Mouse (Mus musculus) embryonic facial prominence, embryonic 10.5 days (tissue): ENCODE data around the gene Cyp26a1. TPM values are rescaled to one million over a fixed set of nuclear protein-coding genes. Genes with fewer than 3 reads are reported as not detected.
A peak's percentile ranks its signal among the peaks of the same experiment; 100 is the strongest.

Experiments
- DNase-seq: peaks from one replicate; pipeline ENCODE4 v3.0.0-alpha.2; 2017; ENCODE audit warnings: low spot score
- H3K27ac ChIP-seq: fragments of 300-500 bp; sonication (generic); replicated peaks from 2 replicates; pipeline ENCODE4 v1.5.1; 2016; ENCODE audit warnings: mild to moderate bottlenecking
- H3K27me3 ChIP-seq: fragments of 300-500 bp; sonication (generic); replicated peaks from 2 replicates; pipeline ENCODE4 v1.6.1; 2016; ENCODE audit warnings: low read depth, mild to moderate bottlenecking; ENCODE audit not compliant: poor library complexity, severe bottlenecking
- H3K36me3 ChIP-seq: fragments of 300-500 bp; sonication (generic); replicated peaks from 2 replicates; pipeline ENCODE4 v1.6.1; 2016; ENCODE audit warnings: mild to moderate bottlenecking, moderate library complexity
- H3K4me1 ChIP-seq: fragments of 300-500 bp; sonication (generic); 2 replicates; pipeline ENCODE4 v1.6.1; 2016
- H3K4me3 ChIP-seq: fragments of 300-500 bp; sonication (generic); 2 replicates; pipeline ENCODE4 v1.5.1; 2016; ENCODE audit warnings: mild to moderate bottlenecking, moderate library complexity
- H3K9me3 ChIP-seq: fragments of 300-500 bp; sonication (generic); 2 replicates; pipeline ENCODE4 v1.6.1; 2016; ENCODE audit warnings: mild to moderate bottlenecking
- WGBS: fragments of 180-500 bp; shearing (Covaris S2); methylation state at CpG from one replicate; pipeline ENCODE4 v1.1.7; 2016; 5-methylcytosine and 5-hydroxymethylcytosine counted together
- polyA plus RNA-seq: library from polyadenylated mRNA; unstranded; fragments of >200 nt; fragmentation: Nextera tagmentation; extraction: Ambion mirVana; gene quantifications from 2 replicates; pipeline ENCODE4 v1.2.1, GENCODE M21; 2016

The Cyp26a1 gene
- polyA plus RNA-seq, result 28.2 and 29.0 TPM in 2 replicates

- peak; percentile 72 for DNase-seq
- Histone ChIP-seq H3K4me3 (peak within 1 kb of the TSS; percentile 57), H3K27me3 (peaks cover 100% of the 10 kb centered on the region), H3K36me3 (no peaks in the 10 kb centered on the region), H3K9me3 (no peaks in the 10 kb centered on the region), H3K27ac (peak within 1 kb of the TSS; percentile 67), H3K4me1 (peaks cover 61% of the 10 kb centered on the region)
- under 1% methylated on average over 51 of the region's 51 CpGs for WGBS
Observed at GRCm38 (mm10) chr19:37697651-37698272, at the start of gene Cyp26a1. Cyp26a1 (plus strand) TSS chr19:37697798.

DNA sequence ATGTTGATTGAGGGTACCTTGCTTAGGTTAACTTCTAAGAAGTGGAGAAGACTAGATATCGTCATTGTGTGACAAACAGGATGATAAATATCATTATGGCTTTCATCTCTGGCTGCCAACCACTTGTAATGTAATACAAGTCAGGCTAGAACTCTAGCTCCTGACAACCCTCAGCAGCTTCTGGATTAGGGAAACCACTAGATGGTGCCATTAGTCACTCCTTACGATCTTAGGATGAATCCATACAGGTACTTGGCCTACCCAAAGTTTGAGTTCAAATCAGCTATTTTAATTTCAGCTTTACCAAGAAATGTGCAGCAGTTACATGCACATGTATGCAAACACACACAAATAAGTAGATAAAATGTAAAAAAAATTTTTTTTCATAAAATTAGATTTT, 49.6 kb upstream of the Cyp26a1 start:
- H3K27ac ChIP-seq, result no peak overlapping the region
- no peak overlapping the region for H3K4me3 ChIP-seq
- peaks cover 5% of the 10 kb centered on the region; the same call in 1 of the 2 replicates for H3K4me1 ChIP-seq
- no peaks in the 10 kb centered on the region for H3K9me3 ChIP-seq
- H3K27me3 ChIP-seq, result peaks cover 12% of the 10 kb centered on the region; the same call in 1 of the 2 replicates
- H3K36me3 ChIP-seq, result no peaks in the 10 kb centered on the region
- DNase-seq, result no peak
- WGBS, result 37% methylated on average over 2 of the region's 2 CpGs

GRCm38 (mm10) chr19:37650526-37650925, 47.1 kb upstream of the Cyp26a1 start:
- no peaks in the 10 kb centered on the region for H3K9me3 ChIP-seq
- no peak overlapping the region for H3K4me3 ChIP-seq
- WGBS, result 72% methylated on average over 2 of the region's 2 CpGs
- H3K4me1 ChIP-seq, result peaks cover 10% of the 10 kb centered on the region
- no peaks in the 10 kb centered on the region for H3K36me3 ChIP-seq
- peaks cover 29% of the 10 kb centered on the region for H3K27me3 ChIP-seq
- no peak overlapping the region for H3K27ac ChIP-seq
- no peak for DNase-seq

GRCm38 (mm10) chr19:37654012-37654411, 43.6 kb upstream of the Cyp26a1 start:
- DNase-seq, result no peak
- Histone ChIP-seq H3K36me3 (no peaks in the 10 kb centered on the region), H3K27me3 (peaks cover 36% of the 10 kb centered on the region), H3K4me3 (no peak overlapping the region), H3K27ac (no peak overlapping the region), H3K9me3 (no peaks in the 10 kb centered on the region), H3K4me1 (peaks cover 24% of the 10 kb centered on the region)
- 17% methylated on average over 5 of the region's 5 CpGs for WGBS

GRCm38 (mm10) chr19:37656441-37656840, 41.2 kb upstream of the Cyp26a1 start:
- peaks cover 38% of the 10 kb centered on the region for H3K27me3 ChIP-seq
- H3K4me1 ChIP-seq, result peaks cover 24% of the 10 kb centered on the region
- H3K4me3 ChIP-seq, result no peak overlapping the region; the same call in 1 of the 2 replicates
- WGBS, result 1% methylated on average over 9 of the region's 9 CpGs
- no peaks in the 10 kb centered on the region for H3K9me3 ChIP-seq
- no peaks in the 10 kb centered on the region for H3K36me3 ChIP-seq
- peak; percentile 52 for DNase-seq
- H3K27ac ChIP-seq, result no peak overlapping the region

- no peak for DNase-seq
- H3K27me3 ChIP-seq, result 0 out of 2 replicates have a peak, but pooled peaks cover 7% of the 10 kb centered on the region
- no peaks in the 10 kb centered on the region for H3K9me3 ChIP-seq
- H3K4me3 ChIP-seq, result no peak overlapping the region
- no peak overlapping the region for H3K27ac ChIP-seq
- H3K4me1 ChIP-seq, result 0 out of 2 replicates have a peak, but pooled peaks cover 4% of the 10 kb centered on the region
- 71% methylated on average over 6 of the region's 6 CpGs for WGBS
- no peaks in the 10 kb centered on the region for H3K36me3 ChIP-seq
Observed at GRCm38 (mm10) chr19:37665256-37665655, 32.3 kb upstream of the Cyp26a1 start.

DNA sequence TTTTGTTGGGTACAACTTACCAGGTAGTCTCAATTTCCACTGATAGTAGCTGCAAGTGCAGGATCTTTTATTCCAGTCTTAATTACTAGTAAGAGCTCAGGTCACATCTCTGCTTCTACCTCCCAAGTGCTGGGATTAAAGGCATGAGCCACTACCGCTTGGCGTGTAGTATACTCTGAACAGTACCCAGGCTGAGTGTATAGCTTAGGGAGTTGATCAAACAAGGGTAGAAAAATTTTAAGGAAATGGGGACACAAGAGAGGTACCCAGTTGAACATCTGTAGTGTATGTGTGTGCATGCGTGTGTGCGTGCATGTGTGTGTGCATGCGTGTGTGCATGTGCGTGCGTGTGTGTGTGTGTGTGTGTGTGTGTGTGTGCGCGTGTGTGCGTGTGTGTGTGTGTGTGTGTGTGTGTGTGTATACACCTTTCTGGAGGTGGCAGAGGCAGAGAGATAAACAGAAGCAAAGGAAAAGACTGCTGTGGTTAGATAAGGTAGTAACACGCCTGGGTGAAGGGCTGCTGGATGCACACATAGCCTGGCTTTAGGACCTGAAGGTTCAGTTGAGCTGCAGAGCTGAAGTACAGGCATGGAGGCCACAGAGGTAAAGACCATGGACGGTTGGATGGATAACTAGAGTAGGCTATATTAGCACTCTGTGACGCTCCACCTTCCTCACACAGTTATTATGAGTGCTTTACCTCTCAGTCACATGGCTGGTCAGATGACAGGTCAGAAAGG, 29.6 kb upstream of the Cyp26a1 start:
- no peaks in the 10 kb centered on the region for H3K9me3 ChIP-seq
- H3K27ac ChIP-seq, result no peak overlapping the region
- 82% methylated on average over 13 of the region's 13 CpGs for WGBS
- no peaks in the 10 kb centered on the region for H3K36me3 ChIP-seq
- no peak overlapping the region for H3K4me3 ChIP-seq
- H3K4me1 ChIP-seq, result peaks cover 21% of the 10 kb centered on the region
- DNase-seq, result no peak
- 0 out of 2 replicates have a peak, but pooled peaks cover 7% of the 10 kb centered on the region for H3K27me3 ChIP-seq

DNA sequence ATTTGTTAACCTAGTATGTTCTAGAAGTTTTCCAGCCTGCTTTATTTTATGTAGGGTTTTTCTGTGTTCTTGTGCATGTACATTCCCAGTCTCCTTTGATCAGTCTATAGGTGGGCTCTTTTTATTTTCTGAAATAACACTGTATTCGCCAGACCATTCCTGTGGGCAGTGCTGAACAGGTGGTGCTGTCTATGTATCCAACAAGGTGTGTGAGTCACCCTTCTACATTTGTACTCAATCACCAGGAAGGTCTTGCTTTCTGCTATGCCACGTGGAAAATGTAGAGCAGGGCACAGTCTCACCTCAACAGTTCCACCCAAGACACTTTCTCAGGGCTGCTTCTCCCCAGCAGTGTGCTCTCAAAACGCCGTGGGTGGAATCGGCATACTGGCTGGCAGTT, 28.9 kb upstream of the Cyp26a1 start:
- 92% methylated on average over 5 of the region's 5 CpGs for WGBS
- DNase-seq, result no peak
- no peak overlapping the region for H3K27ac ChIP-seq
- 0 out of 2 replicates have a peak, but pooled peaks cover 7% of the 10 kb centered on the region for H3K27me3 ChIP-seq
- no peak overlapping the region for H3K4me3 ChIP-seq
- peaks cover 21% of the 10 kb centered on the region for H3K4me1 ChIP-seq
- no peaks in the 10 kb centered on the region for H3K9me3 ChIP-seq
- no peaks in the 10 kb centered on the region for H3K36me3 ChIP-seq

DNA sequence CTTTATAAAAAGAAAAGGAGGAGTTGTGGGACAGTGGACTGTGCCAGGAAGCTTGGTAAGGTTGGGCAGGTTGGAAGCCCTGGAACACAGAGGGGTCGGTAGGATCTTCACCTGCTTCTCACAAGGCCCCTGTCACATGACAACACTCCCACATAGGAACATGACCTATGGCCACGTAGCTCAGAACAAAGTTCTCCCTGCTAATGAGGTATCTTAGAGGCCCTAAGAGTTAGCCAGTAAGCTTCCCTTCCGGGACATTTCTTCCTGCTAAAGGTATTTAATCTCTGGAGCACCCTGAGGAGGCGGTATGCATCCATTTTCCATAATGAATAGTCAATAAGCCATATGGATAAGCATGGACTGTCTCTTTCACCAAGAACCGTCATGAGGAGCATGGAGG, 28.1 kb upstream of the Cyp26a1 start:
- Histone ChIP-seq H3K27me3 (0 out of 2 replicates have a peak, but pooled peaks cover 7% of the 10 kb centered on the region), H3K4me1 (peaks cover 21% of the 10 kb centered on the region), H3K36me3 (no peaks in the 10 kb centered on the region), H3K9me3 (no peaks in the 10 kb centered on the region), H3K27ac (no peak overlapping the region), H3K4me3 (no peak overlapping the region)
- 84% methylated on average over 5 of the region's 5 CpGs for WGBS
- no peak for DNase-seq

GRCm38 (mm10) chr19:37673393-37673792, 24.2 kb upstream of the Cyp26a1 start:
- Histone ChIP-seq H3K9me3 (no peaks in the 10 kb centered on the region), H3K27me3 (peaks cover 30% of the 10 kb centered on the region; the same call in 1 of the 2 replicates), H3K36me3 (no peaks in the 10 kb centered on the region), H3K4me3 (no peak overlapping the region), H3K27ac (no peak overlapping the region), H3K4me1 (peaks cover 23% of the 10 kb centered on the region)
- 68% methylated on average over 12 of the region's 12 CpGs for WGBS
- no peak for DNase-seq

DNA sequence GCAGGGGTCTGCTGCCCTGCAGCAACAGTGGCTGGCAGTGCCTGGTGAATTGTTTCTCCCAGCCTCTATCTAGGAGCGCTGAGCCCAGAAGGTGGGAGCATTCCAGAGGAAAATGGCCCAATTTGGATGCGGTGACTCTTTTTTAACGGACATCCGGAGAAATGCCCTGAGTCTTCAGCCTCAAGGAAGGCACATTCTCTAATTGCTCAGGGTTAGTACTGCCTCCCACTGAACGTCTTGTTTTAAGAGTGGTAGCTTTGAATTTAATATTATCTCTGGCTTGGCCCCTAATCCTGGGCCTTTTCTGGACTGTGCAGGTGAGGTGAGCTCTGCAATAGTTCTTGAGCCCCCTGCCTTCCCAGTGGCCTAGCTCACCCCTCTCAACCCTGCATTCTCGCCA, 12.3 kb upstream of the Cyp26a1 start, which contains the start of gene Cyp26c1:
Gene Cyp26c1, plus strand, starts transcription at position 301 of the 400 bp plus-strand sequence.
- Histone ChIP-seq H3K4me3 (peak within 1 kb of the TSS; percentile 45), H3K4me1 (peaks cover 36% of the 10 kb centered on the region), H3K36me3 (no peaks in the 10 kb centered on the region), H3K27ac (no peak within 1 kb of the TSS), H3K9me3 (no peaks in the 10 kb centered on the region), H3K27me3 (peaks cover 94% of the 10 kb centered on the region)
- no peak for DNase-seq
- 3% methylated on average over 6 of the region's 6 CpGs for WGBS

DNA sequence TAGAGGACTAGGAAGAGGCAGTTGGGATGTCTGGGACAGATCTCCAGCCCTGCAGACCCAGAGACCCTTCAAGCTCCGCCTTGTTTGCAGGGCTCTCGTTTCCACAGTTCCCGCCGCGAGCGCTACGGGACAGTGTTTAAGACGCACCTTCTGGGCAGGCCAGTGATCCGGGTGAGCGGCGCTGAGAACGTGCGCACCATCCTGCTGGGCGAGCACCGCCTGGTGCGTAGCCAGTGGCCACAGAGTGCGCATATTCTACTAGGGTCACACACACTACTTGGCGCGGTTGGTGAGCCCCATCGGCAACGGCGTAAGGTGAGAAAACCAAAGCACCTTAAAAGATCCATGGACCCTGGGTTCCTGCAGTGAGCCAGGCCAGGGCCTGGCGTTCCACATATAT, 11.3 kb upstream of the Cyp26a1 start:
- no peaks in the 10 kb centered on the region for H3K9me3 ChIP-seq
- 4% methylated on average over 23 of the region's 23 CpGs for WGBS
- H3K36me3 ChIP-seq, result no peaks in the 10 kb centered on the region
- peak; percentile 49 for DNase-seq
- H3K27ac ChIP-seq, result no peak overlapping the region
- peaks cover 40% of the 10 kb centered on the region for H3K4me1 ChIP-seq
- H3K4me3 ChIP-seq, result peak overlapping the region; percentile 45
- peaks cover 99% of the 10 kb centered on the region for H3K27me3 ChIP-seq
